Mouse (Mus musculus): ENCODE data around the gene Sco1. TPM values are rescaled to one million over a fixed set of nuclear protein-coding genes. Genes with fewer than 3 reads are reported as not detected.
"Not testable (repeated sequence)": the region's sequence is repeated elsewhere in the genome, so short reads cannot be mapped to it uniquely, and the experiment has no call there.

Gene Sco1
- polyA plus RNA-seq, 1 experiment = 3.0 TPM

GRCm38 (mm10) chr11:67085489-67085888 is 33.0 kb downstream of the Sco1 start:
- DNase-seq (ENCODE audit: low read depth) = no peak

- no peak for DNase-seq (ENCODE audit: low read depth)
These were observed 34.1 kb downstream of the Sco1 start for GRCm38 (mm10) chr11:67086467-67087164.

DNA sequence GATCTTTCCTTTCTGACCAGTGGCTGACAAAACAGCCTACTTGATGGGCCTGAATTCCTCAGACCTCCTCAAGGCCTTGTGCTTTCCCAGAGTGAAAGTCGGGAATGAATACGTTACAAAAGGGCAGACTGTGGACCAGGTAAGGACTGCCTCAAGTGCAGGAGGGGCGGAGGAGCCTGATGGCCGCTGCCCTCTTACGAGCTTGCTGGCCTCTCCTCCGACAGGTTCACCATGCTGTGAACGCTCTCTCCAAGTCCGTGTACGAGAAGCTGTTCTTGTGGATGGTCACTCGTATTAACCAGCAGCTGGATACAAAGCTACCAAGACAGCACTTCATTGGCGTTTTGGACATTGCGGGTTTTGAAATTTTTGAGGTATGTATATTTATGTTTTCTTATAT is 34.8 kb downstream of the Sco1 start:
- DNase-seq (ENCODE audit: low read depth) = no peak

GRCm38 (mm10) chr11:67092354-67092753 is 39.9 kb downstream of the Sco1 start:
- not testable (repeated sequence) for DNase-seq (ENCODE audit: low read depth)

DNA sequence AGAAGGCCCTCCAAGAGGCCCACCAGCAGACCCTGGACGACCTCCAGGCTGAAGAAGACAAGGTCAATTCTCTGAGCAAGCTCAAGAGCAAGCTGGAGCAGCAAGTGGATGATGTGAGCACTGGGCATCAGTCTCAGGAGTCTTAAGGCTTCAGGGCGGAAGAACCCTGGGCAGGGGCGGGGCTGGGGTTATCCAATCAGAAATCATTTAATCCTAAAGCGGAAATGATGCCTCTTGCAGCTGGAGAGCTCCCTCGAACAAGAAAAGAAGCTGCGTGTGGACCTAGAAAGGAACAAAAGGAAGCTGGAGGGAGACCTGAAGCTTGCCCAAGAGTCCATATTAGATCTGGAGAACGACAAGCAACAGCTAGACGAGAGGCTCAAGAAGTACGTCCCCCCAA is 40.7 kb downstream of the Sco1 start:
- no peak for DNase-seq (ENCODE audit: low read depth)

DNA sequence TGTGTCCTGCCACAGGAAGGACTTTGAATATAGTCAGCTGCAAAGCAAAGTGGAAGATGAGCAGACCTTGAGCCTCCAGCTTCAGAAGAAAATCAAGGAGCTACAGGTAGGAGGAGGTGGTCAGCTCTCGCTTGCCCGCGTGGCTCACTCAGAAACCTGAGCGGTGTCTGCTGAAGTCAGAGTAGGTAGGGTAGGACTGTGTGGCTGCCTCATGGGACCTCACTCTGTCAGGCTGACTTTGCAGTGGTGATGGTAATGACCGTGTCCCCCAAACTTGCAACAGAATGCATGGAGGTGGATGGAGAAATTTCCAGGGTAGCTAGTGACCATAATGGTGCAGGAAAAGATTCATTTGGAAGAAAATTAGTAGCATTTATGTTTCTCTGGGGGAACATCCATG is 41.2 kb downstream of the Sco1 start:
- no peak for DNase-seq (ENCODE audit: low read depth)

DNA sequence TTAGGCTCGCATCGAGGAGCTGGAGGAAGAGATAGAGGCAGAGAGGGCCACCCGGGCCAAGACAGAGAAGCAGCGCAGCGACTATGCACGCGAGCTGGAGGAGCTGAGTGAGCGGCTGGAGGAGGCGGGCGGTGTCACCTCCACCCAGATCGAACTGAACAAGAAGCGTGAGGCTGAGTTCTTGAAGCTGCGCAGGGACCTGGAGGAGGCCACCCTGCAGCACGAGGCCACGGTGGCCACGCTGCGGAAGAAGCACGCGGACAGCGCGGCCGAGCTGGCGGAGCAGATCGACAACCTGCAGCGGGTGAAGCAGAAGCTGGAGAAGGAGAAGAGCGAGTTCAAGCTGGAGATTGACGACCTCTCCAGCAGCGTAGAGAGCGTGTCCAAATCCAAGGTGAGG is 42.0 kb downstream of the Sco1 start:
- no peak for DNase-seq (ENCODE audit: low read depth)

GRCm38 (mm10) chr11:67097709-67098108 is 45.2 kb downstream of the Sco1 start:
- no peak for DNase-seq (ENCODE audit: low read depth)

DNA sequence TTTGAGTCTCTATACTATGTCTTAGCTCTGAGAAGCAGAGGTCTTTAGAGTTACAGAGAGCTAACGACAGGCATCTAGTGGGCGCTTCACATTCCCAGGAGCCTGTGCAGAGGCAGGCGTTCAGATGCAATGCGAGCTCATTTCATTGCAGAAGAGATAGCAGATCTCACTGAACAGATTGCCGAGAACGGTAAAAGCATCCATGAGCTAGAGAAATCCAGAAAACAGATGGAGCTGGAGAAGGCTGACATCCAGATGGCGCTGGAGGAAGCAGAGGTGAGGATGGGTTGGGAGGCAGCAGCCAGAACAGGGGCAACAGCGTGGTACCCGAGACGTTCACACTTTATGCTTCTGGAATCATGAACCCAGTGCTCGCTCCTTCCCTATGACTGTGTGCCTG is 46.0 kb downstream of the Sco1 start:
- DNase-seq (ENCODE audit: low read depth) = no peak

GRCm38 (mm10) chr11:67099241-67099640 is 46.8 kb downstream of the Sco1 start:
- DNase-seq (ENCODE audit: low read depth) = no peak

GRCm38 (mm10) chr11:67100169-67100568 is 47.7 kb downstream of the Sco1 start:
- no peak for DNase-seq (ENCODE audit: low read depth)

- no peak for DNase-seq (ENCODE audit: low read depth)
These were observed 49.2 kb downstream of the Sco1 start for GRCm38 (mm10) chr11:67101713-67102112.

GRCm38 (mm10) chr11:67103256-67103655 is 50.8 kb downstream of the Sco1 start:
- no peak for DNase-seq (ENCODE audit: low read depth)

DNA sequence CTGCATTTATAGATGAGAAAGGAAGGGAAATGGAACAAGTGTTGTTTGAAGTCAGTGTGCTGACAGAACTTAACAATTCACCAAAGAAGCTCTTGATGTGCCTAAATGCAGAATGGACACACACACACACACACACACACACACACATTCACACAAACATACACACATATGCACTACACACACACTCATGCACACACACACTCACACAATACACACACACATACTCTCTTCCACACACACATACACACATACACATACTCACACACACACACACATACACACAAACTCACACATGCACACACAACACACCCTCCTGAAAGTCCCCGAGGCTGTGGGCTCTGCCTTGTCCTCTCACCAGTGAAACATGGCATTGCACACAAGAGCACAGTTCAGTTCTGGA is 51.8 kb downstream of the Sco1 start:
- no peak for DNase-seq (ENCODE audit: low read depth)

DNA sequence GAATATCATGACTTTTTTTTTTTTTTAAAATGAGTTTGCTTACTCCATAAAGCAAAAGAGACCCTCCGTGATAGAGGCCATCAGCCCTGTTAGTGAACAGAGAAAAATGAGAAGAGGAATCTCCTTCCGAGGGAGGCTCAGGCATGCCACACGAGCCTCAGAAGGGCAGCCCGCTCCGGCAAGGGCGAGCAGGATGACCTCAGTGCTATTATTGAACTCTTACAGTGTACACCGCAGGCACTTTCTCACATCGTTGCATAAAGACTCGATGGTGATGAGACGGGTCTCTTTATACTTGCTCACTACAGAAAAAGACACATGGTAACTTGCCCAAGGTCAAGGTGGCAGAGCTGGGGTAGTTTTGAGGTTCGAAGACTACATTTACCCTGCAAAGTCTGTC is 52.2 kb downstream of the Sco1 start:
- DNase-seq (ENCODE audit: low read depth) = no peak

GRCm38 (mm10) chr11:67105689-67106088 is 53.2 kb downstream of the Sco1 start:
- DNase-seq (ENCODE audit: low read depth) = no peak

GRCm38 (mm10) chr11:67106973-67107372 is 54.5 kb downstream of the Sco1 start:
- no peak for DNase-seq (ENCODE audit: low read depth)

- no peak for DNase-seq (ENCODE audit: low read depth)
These were observed 57.9 kb downstream of the Sco1 start for GRCm38 (mm10) chr11:67110168-67110948.

DNA sequence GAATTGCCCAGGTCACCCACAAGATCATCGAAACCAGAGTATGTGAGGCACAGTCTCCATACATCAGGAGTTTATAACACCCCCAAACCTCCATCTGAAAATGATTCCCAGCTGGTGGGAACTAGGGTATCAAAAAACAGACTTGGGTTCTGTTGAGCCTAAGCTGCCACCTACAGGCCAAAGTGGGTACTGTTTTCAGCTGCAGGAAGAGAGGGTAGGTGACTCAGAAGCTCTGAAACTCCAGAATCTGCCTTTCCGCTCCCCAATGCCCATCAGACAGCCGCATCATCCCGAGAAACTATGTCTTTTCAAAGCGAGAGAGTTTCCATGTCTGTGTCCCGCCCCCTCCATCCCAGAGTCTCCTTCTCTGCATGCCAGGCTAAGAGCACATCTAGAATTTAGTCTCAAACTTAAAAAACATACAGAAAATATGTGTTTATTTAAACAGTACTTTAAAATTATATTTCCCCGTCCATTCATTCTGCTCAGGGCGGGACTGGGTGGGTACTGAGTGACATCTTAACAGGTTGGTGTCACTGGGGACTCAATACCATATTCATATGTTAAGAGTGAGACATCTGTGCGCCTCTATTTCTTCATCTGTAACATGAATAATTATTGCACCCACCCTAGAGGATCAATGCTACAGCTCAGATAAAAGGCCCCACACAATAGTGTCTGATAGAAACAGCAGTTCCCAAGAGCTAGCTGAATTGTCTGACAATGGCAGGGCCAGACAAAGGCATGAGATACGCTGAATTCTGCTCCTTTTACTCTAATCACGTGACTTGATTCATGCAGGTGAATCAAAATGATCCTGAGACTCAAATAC is 59.8 kb downstream of the Sco1 start:
- DNase-seq (ENCODE audit: low read depth) = no peak

DNA sequence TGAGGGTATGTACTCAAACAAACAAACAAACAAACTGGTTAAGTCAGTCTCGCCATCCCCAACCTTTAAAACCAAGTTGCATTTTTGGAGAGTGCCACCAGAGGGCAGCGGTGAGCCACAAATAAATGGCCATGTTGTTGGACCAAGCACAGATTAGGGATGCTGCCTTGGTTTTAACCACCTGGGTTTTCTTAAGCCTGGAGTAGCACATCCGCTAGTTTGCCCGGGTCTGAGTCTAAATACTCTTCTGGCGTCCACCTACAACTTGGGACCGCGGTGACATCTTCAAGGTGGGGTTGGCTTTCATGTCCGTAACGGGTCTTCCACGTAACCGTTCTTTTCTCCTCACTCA is 60.4 kb downstream of the Sco1 start:
- DNase-seq (ENCODE audit: low read depth) = no peak

- no peak for DNase-seq (ENCODE audit: low read depth)
These were observed 60.9 kb downstream of the Sco1 start for GRCm38 (mm10) chr11:67113381-67113780.

- no peak for DNase-seq (ENCODE audit: low read depth)
These were observed 61.8 kb downstream of the Sco1 start for GRCm38 (mm10) chr11:67114261-67114660.

- no peak for DNase-seq (ENCODE audit: low read depth)
These were observed 62.4 kb downstream of the Sco1 start for GRCm38 (mm10) chr11:67114901-67115300.
